Mouse (Mus musculus) liver, embryonic 14.5 days (tissue): ENCODE measurements around the gene Rap1gap2.

Source experiments
- CTCF ChIP-seq: IDR thresholded peaks from 2 replicates; pipeline ENCODE4 v1.5.1; 2016; ENCODE audit warnings: antibody characterized with exemption, low read depth, control low read depth
- EP300 ChIP-seq: IDR thresholded peaks from 2 replicates; pipeline ENCODE4 v1.6.1; 2016; ENCODE audit warnings: antibody characterized with exemption, low read depth

GRCm38 (mm10) chr11:74459651-74460050, 151.1 kb downstream of the Rap1gap2 start:
- TF ChIP-seq CTCF (no peak), EP300 (no peak)
